Mouse (Mus musculus) embryonic facial prominence, embryonic 14.5 days (tissue): ENCODE measurements around the gene Fam217b. TPM values are rescaled to one million over a fixed set of nuclear protein-coding genes. Genes with fewer than 3 reads are reported as not detected.
A peak's percentile ranks its signal among the peaks of the same experiment; 100 is the strongest.

Experiments used
- ATAC-seq: fragments of 200-750 bp; cut with Nextera tagmentation; 2 replicates; pipeline ENCODE4 v1.8.0; 2017; ENCODE audit warnings: low read depth, moderate number of reproducible peaks, moderate TSS enrichment
- DNase-seq: peaks from one replicate; pipeline ENCODE4 v3.0.0-alpha.2; 2015; ENCODE audit warnings: low spot score
- H3K27ac ChIP-seq: fragments of 300-500 bp; sonication (generic); replicated peaks from 2 replicates; pipeline ENCODE4 v1.5.1; 2014; ENCODE audit warnings: low read depth, mild to moderate bottlenecking, low read length, moderate library complexity
- H3K27me3 ChIP-seq: fragments of 300-500 bp; sonication (generic); replicated peaks from 2 replicates; pipeline ENCODE4 v1.6.1; 2014; ENCODE audit warnings: low read length; ENCODE audit not compliant: control insufficient read depth, insufficient read depth
- H3K36me3 ChIP-seq: fragments of 300-500 bp; sonication (generic); 2 replicates; pipeline ENCODE4 v1.6.1; 2014; ENCODE audit warnings: low read length, mixed read lengths; ENCODE audit not compliant: control insufficient read depth, insufficient read depth
- H3K4me1 ChIP-seq: fragments of 300-500 bp; sonication (generic); 2 replicates; pipeline ENCODE4 v1.6.1; 2014; ENCODE audit warnings: antibody characterized with exemption, low read length; ENCODE audit not compliant: control insufficient read depth, insufficient read depth
- H3K4me2 ChIP-seq: fragments of 300-500 bp; sonication (generic); 2 replicates; pipeline ENCODE4 v1.6.1; 2014; ENCODE audit warnings: low read depth, mild to moderate bottlenecking, low read length, moderate library complexity, mixed read lengths
- H3K4me3 ChIP-seq: fragments of 300-500 bp; sonication (generic); 2 replicates; pipeline ENCODE4 v1.5.1; 2014; ENCODE audit warnings: low read depth, mild to moderate bottlenecking, low read length
- H3K9ac ChIP-seq: fragments of 300-500 bp; sonication (generic); 2 replicates; pipeline ENCODE4 v1.6.1; 2014; ENCODE audit warnings: low read depth, mild to moderate bottlenecking, low read length, moderate library complexity, mixed read lengths
- H3K9me3 ChIP-seq: fragments of 300-500 bp; sonication (generic); 2 replicates; pipeline ENCODE4 v1.6.1; 2016; ENCODE audit warnings: low read length; ENCODE audit not compliant: control insufficient read depth
- WGBS: fragments of 180-500 bp; shearing (Covaris S2); extraction: QIAGEN DNeasy Blood & Tissue Kit; methylation state at CpG from one replicate; pipeline ENCODE4 v1.1.7; 2014; 5-methylcytosine and 5-hydroxymethylcytosine counted together
- polyA plus RNA-seq: library from polyadenylated mRNA; unstranded; fragments of >200 nt; fragmentation: Nextera tagmentation; extraction: Ambion mirVana; gene quantifications from 2 replicates; pipeline ENCODE4 v1.2.1, GENCODE M21; 2014

Gene Fam217b
- polyA plus RNA-seq, result 5.8 and 7.3 TPM in 2 replicates

GRCm38 (mm10) chr2:178414261-178415149 lies at the start of gene Fam217b, which contains the start of gene Ppp1r3d:
TSS of gene Fam217b (plus strand) at chr2:178414524.
TSS of gene Ppp1r3d (minus strand) at chr2:178414472.
- ATAC-seq, result peak; percentile 81
- Histone ChIP-seq H3K4me2 (peak within 1 kb of the TSS; percentile 100), H3K9ac (peak within 1 kb of the TSS; percentile 62), H3K4me3 (peak within 1 kb of the TSS; percentile 66), H3K9me3 (no peaks in the 10 kb centered on the region), H3K36me3 (peaks cover 8% of the 10 kb centered on the region; the same call in 1 of the 2 replicates), H3K27ac (no peak within 1 kb of the TSS; the same call in 1 of the 2 replicates), H3K4me1 (peaks cover 7% of the 10 kb centered on the region), H3K27me3 (peaks cover 24% of the 10 kb centered on the region)
- WGBS, result 0% methylated on average over 20 of the region's 74 CpGs
- peak; percentile 83 for DNase-seq

- WGBS, result 87% methylated on average over 40 of the region's 52 CpGs
- Histone ChIP-seq H3K9ac (no peak within 1 kb of the TSS), H3K4me2 (no peak within 1 kb of the TSS), H3K27me3 (peaks cover 8% of the 10 kb centered on the region; the same call in 1 of the 2 replicates), H3K4me1 (no peaks in the 10 kb centered on the region), H3K4me3 (no peak within 1 kb of the TSS), H3K36me3 (no peaks in the 10 kb centered on the region), H3K27ac (no peak within 1 kb of the TSS), H3K9me3 (no peaks in the 10 kb centered on the region)
- ATAC-seq, result no peak; the same call in none of the 2 replicates
- DNase-seq, result no peak
Observed at GRCm38 (mm10) chr2:178407053-178407815, 7.1 kb upstream of the Fam217b start, which contains the start of gene Sycp2. TSS of gene Sycp2 (minus strand) at chr2:178407685.

- Histone ChIP-seq H3K36me3 (no peaks in the 10 kb centered on the region), H3K27me3 (peaks cover 23% of the 10 kb centered on the region), H3K4me2 (no peak overlapping the region), H3K9ac (no peak overlapping the region), H3K27ac (no peak overlapping the region), H3K4me3 (no peak overlapping the region), H3K9me3 (no peaks in the 10 kb centered on the region), H3K4me1 (no peaks in the 10 kb centered on the region; the same call in none of the 2 replicates)
- no peak for ATAC-seq
- DNase-seq, result no peak
- WGBS, result 46% methylated on average over 1 of the region's 1 CpGs
Observed at GRCm38 (mm10) chr2:178409024-178409423, 5.3 kb upstream of the Fam217b start.

- Histone ChIP-seq H3K4me3 (no peak overlapping the region), H3K4me2 (no peak overlapping the region), H3K9ac (no peak overlapping the region), H3K9me3 (no peaks in the 10 kb centered on the region), H3K27ac (no peak overlapping the region), H3K36me3 (no peaks in the 10 kb centered on the region), H3K27me3 (peaks cover 24% of the 10 kb centered on the region), H3K4me1 (peaks cover 6% of the 10 kb centered on the region)
- ATAC-seq, result no peak
- WGBS, result 69% methylated on average over 6 of the region's 6 CpGs
- DNase-seq, result no peak
Observed at GRCm38 (mm10) chr2:178410286-178410685, 4.0 kb upstream of the Fam217b start.

GRCm38 (mm10) chr2:178412598-178412997 lies 1.7 kb upstream of the Fam217b start:
- H3K4me3 ChIP-seq, result no peak overlapping the region
- ATAC-seq (no peak), DNase-seq (peak; percentile 63)
- H3K9ac ChIP-seq, result no peak overlapping the region
- no peaks in the 10 kb centered on the region for H3K36me3 ChIP-seq
- H3K9me3 ChIP-seq, result no peaks in the 10 kb centered on the region
- peak overlapping the region; percentile 100; the same call in 1 of the 2 replicates for H3K4me2 ChIP-seq
- no peak overlapping the region for H3K27ac ChIP-seq
- peaks cover 24% of the 10 kb centered on the region for H3K27me3 ChIP-seq
- H3K4me1 ChIP-seq, result peaks cover 7% of the 10 kb centered on the region
- 50% methylated on average over 6 of the region's 6 CpGs for WGBS

GRCm38 (mm10) chr2:178413081-178413480 lies 1.2 kb upstream of the Fam217b start:
- H3K27ac ChIP-seq, result no peak overlapping the region
- H3K27me3 ChIP-seq, result peaks cover 24% of the 10 kb centered on the region
- H3K4me2 ChIP-seq, result peak overlapping the region; percentile 100
- H3K36me3 ChIP-seq, result peaks cover 2% of the 10 kb centered on the region; the same call in 1 of the 2 replicates
- H3K9me3 ChIP-seq, result no peaks in the 10 kb centered on the region
- peaks cover 7% of the 10 kb centered on the region for H3K4me1 ChIP-seq
- DNase-seq, result no peak
- peak overlapping the region; percentile 66 for H3K4me3 ChIP-seq
- ATAC-seq, result no peak
- no peak overlapping the region for H3K9ac ChIP-seq
- 57% methylated on average over 13 of the region's 13 CpGs for WGBS

GRCm38 (mm10) chr2:178413481-178414260 lies 653 bp upstream of the Fam217b start:
- DNase-seq (no peak), ATAC-seq (peak; percentile 20; the same call in 1 of the 2 replicates)
- H3K9ac ChIP-seq, result peak overlapping the region; percentile 62
- 10% methylated on average over 42 of the region's 75 CpGs for WGBS
- no peak overlapping the region; the same call in 1 of the 2 replicates for H3K27ac ChIP-seq
- H3K4me1 ChIP-seq, result peaks cover 7% of the 10 kb centered on the region
- peaks cover 8% of the 10 kb centered on the region; the same call in 1 of the 2 replicates for H3K36me3 ChIP-seq
- H3K9me3 ChIP-seq, result no peaks in the 10 kb centered on the region
- H3K4me2 ChIP-seq, result peak overlapping the region; percentile 100
- peaks cover 24% of the 10 kb centered on the region for H3K27me3 ChIP-seq
- peak overlapping the region; percentile 66 for H3K4me3 ChIP-seq

GRCm38 (mm10) chr2:178415150-178415448 lies 775 bp downstream of the Fam217b start:
- Histone ChIP-seq H3K27me3 (peaks cover 24% of the 10 kb centered on the region), H3K4me3 (peak overlapping the region; percentile 66), H3K4me1 (peaks cover 7% of the 10 kb centered on the region), H3K36me3 (peaks cover 8% of the 10 kb centered on the region; the same call in 1 of the 2 replicates), H3K9ac (no peak overlapping the region), H3K4me2 (peak overlapping the region; percentile 100), H3K27ac (no peak overlapping the region), H3K9me3 (no peaks in the 10 kb centered on the region)
- DNase-seq (no peak), ATAC-seq (no peak)
- 29% methylated on average over 3 of the region's 3 CpGs for WGBS
